Mouse (Mus musculus) neural tube, embryonic 14.5 days (tissue): Measurements from ENCODE around the gene Trim44. TPM values are rescaled to one million over a fixed set of nuclear protein-coding genes. Genes with fewer than 3 reads are reported as not detected.

ENCODE experiments used
- ATAC-seq: fragments of 200-750 bp; cut with Nextera tagmentation; 2 replicates; pipeline ENCODE4 v1.8.0; 2017; ENCODE audit warnings: low read depth, mild to moderate bottlenecking, moderate TSS enrichment, moderate library complexity
- H3K27ac ChIP-seq: fragments of 300-500 bp; sonication (generic); 2 replicates; pipeline ENCODE4 v1.5.1; 2014; ENCODE audit warnings: low read depth, mild to moderate bottlenecking, control low read depth, low read length, moderate library complexity, mixed read lengths
- H3K27me3 ChIP-seq: fragments of 300-500 bp; sonication (generic); 2 replicates; pipeline ENCODE4 v1.6.1; 2014; ENCODE audit warnings: low read length; ENCODE audit not compliant: control insufficient read depth, insufficient read depth
- H3K36me3 ChIP-seq: fragments of 300-500 bp; sonication (generic); 2 replicates; pipeline ENCODE4 v1.6.1; 2014; ENCODE audit warnings: low read length, mixed read lengths; ENCODE audit not compliant: control insufficient read depth, insufficient read depth
- H3K4me1 ChIP-seq: fragments of 300-500 bp; sonication (generic); 2 replicates; pipeline ENCODE4 v1.6.1; 2014; ENCODE audit warnings: low read length; ENCODE audit not compliant: control insufficient read depth, insufficient read depth
- H3K4me2 ChIP-seq: fragments of 300-500 bp; sonication (generic); 2 replicates; pipeline ENCODE4 v1.6.1; 2014; ENCODE audit warnings: mild to moderate bottlenecking, low read depth, low read length, control low read depth
- H3K4me3 ChIP-seq: fragments of 300-500 bp; sonication (generic); 2 replicates; pipeline ENCODE4 v1.5.1; 2014; ENCODE audit warnings: low read depth, low read length, control low read depth, mixed read lengths
- H3K9ac ChIP-seq: fragments of 300-500 bp; sonication (generic); replicated peaks from 2 replicates; pipeline ENCODE4 v1.6.1; 2014; ENCODE audit warnings: low read depth, mild to moderate bottlenecking, control low read depth, low read length, mixed read lengths
- H3K9me3 ChIP-seq: fragments of 300-500 bp; sonication (generic); 2 replicates; pipeline ENCODE4 v1.6.1; 2016; ENCODE audit warnings: low read length; ENCODE audit not compliant: control insufficient read depth
- WGBS: fragments of 180-500 bp; shearing (Covaris S2); extraction: QIAGEN DNeasy Blood & Tissue Kit; methylation state at CpG from one replicate; pipeline ENCODE4 v1.1.7; 2014; 5-methylcytosine and 5-hydroxymethylcytosine counted together
- polyA plus RNA-seq: library from polyadenylated mRNA; unstranded; fragments of >200 nt; fragmentation: Nextera tagmentation; extraction: Ambion mirVana; gene quantifications from 2 replicates; pipeline ENCODE4 v1.2.1, GENCODE M21; 2014

The Trim44 gene
- polyA plus RNA-seq: 79.7 and 86.3 TPM in 2 replicates

- Histone ChIP-seq H3K4me3 (no peak within 1 kb of the TSS), H3K9me3 (no peaks in the 10 kb centered on the region), H3K27ac (peak within 1 kb of the TSS; percentile 48), H3K4me1 (peaks cover 8% of the 10 kb centered on the region; the same call in 1 of the 2 replicates), H3K9ac (no peak within 1 kb of the TSS), H3K36me3 (no peaks in the 10 kb centered on the region), H3K4me2 (peak within 1 kb of the TSS; percentile 23; the same call in 1 of the 2 replicates), H3K27me3 (no peaks in the 10 kb centered on the region)
- ATAC-seq: peak; percentile 58
- 31% methylated on average over 14 of the region's 14 CpGs for WGBS
Observed at GRCm38 (mm10) chr2:102407363-102408184, at the start of gene Trim44. Gene Trim44 (minus strand): TSS chr2:102407828.

- H3K36me3 ChIP-seq: no peaks in the 10 kb centered on the region
- WGBS: 86% methylated on average over 1 of the region's 1 CpGs
- no peak overlapping the region for H3K27ac ChIP-seq
- H3K4me1 ChIP-seq: peaks cover 15% of the 10 kb centered on the region; the same call in 1 of the 2 replicates
- no peak overlapping the region for H3K4me2 ChIP-seq
- no peak overlapping the region for H3K9ac ChIP-seq
- H3K4me3 ChIP-seq: no peak overlapping the region
- ATAC-seq: no peak
- H3K9me3 ChIP-seq: no peaks in the 10 kb centered on the region
- H3K27me3 ChIP-seq: no peaks in the 10 kb centered on the region
Observed at GRCm38 (mm10) chr2:102455126-102455525, 47.5 kb upstream of the Trim44 start.

GRCm38 (mm10) chr2:102453447-102453846 lies 45.8 kb upstream of the Trim44 start:
- no peak for ATAC-seq
- Histone ChIP-seq H3K36me3 (no peaks in the 10 kb centered on the region), H3K4me2 (no peak overlapping the region), H3K9ac (no peak overlapping the region), H3K4me1 (peaks cover 22% of the 10 kb centered on the region), H3K27me3 (no peaks in the 10 kb centered on the region), H3K9me3 (no peaks in the 10 kb centered on the region), H3K4me3 (no peak overlapping the region), H3K27ac (no peak overlapping the region)
- whole genome bisulfite sequencing: 19% methylated on average over 3 of the region's 3 CpGs

GRCm38 (mm10) chr2:102451671-102452549 lies 44.3 kb upstream of the Trim44 start, which contains the start of gene Fjx1:
Gene Fjx1 (minus strand): TSS chr2:102452499.
- Histone ChIP-seq H3K27ac (peak within 1 kb of the TSS; percentile 93), H3K4me2 (peak within 1 kb of the TSS; percentile 85), H3K27me3 (no peaks in the 10 kb centered on the region), H3K36me3 (no peaks in the 10 kb centered on the region), H3K4me3 (peak within 1 kb of the TSS; percentile 86), H3K9ac (peak within 1 kb of the TSS; percentile 98), H3K9me3 (no peaks in the 10 kb centered on the region), H3K4me1 (peaks cover 20% of the 10 kb centered on the region)
- under 1% methylated on average over 31 of the region's 49 CpGs for WGBS
- ATAC-seq: peak; percentile 84

- peak; percentile 65 for ATAC-seq
- under 1% methylated on average over 90 of the region's 109 CpGs for WGBS
- H3K27ac ChIP-seq: peak overlapping the region; percentile 93
Observed at GRCm38 (mm10) chr2:102450761-102451670, 43.4 kb upstream of the Trim44 start.

GRCm38 (mm10) chr2:102450248-102450760 lies 42.7 kb upstream of the Trim44 start:
- Histone ChIP-seq H3K4me3 (peak overlapping the region; percentile 86), H3K4me2 (peak overlapping the region; percentile 85), H3K9me3 (no peaks in the 10 kb centered on the region), H3K27me3 (no peaks in the 10 kb centered on the region), H3K9ac (peak overlapping the region; percentile 98), H3K4me1 (peaks cover 20% of the 10 kb centered on the region), H3K36me3 (no peaks in the 10 kb centered on the region), H3K27ac (peak overlapping the region; percentile 93)
- WGBS: under 1% methylated on average over 43 of the region's 43 CpGs
- peak; percentile 16 for ATAC-seq

More at GRCm38 (mm10) chr2:102450761-102451670, 43.4 kb upstream of the Trim44 start:
- no peaks in the 10 kb centered on the region for H3K27me3 ChIP-seq
- peak overlapping the region; percentile 98 for H3K9ac ChIP-seq
- H3K36me3 ChIP-seq: no peaks in the 10 kb centered on the region
- peaks cover 20% of the 10 kb centered on the region for H3K4me1 ChIP-seq
- H3K4me3 ChIP-seq: peak overlapping the region; percentile 86
- peak overlapping the region; percentile 85 for H3K4me2 ChIP-seq
- H3K9me3 ChIP-seq: no peaks in the 10 kb centered on the region

- ATAC-seq: peak; percentile 42; the same call in 1 of the 2 replicates
- Histone ChIP-seq H3K27ac (peak overlapping the region; percentile 93), H3K27me3 (no peaks in the 10 kb centered on the region), H3K4me2 (peak overlapping the region; percentile 85), H3K36me3 (no peaks in the 10 kb centered on the region), H3K4me1 (peaks cover 20% of the 10 kb centered on the region), H3K4me3 (peak overlapping the region; percentile 86), H3K9ac (peak overlapping the region; percentile 98), H3K9me3 (no peaks in the 10 kb centered on the region)
- under 1% methylated on average over 17 of the region's 17 CpGs for WGBS
Observed at GRCm38 (mm10) chr2:102449630-102450247, 42.1 kb upstream of the Trim44 start.
